Mouse (Mus musculus): ENCODE measurements at regions not wholly inside any gene's neighbourhood (a gene's known extent, or its start where the extent isn't known, plus 50 kb on each side); places are given as distances from the start of the nearest gene placed in this dataset.

- no peak overlapping the region for H3K27ac ChIP-seq (ENCODE audit: low read depth, low read length)
- WGBS = 45% methylated on average over 4 of the region's 4 CpGs
These were observed 357.4 kb upstream of the Sash1 start for GRCm38 (mm10) chr10:9243281-9243618.

GRCm38 (mm10) chr10:9242596-9243280 is 356.9 kb upstream of the Sash1 start:
- WGBS = 64% methylated on average over 7 of the region's 7 CpGs
- Histone ChIP-seq H3K27me3 (ENCODE audit: control insufficient read depth, insufficient read depth, low read length) (no peaks in the 10 kb centered on the region), H3K4me3 (ENCODE audit: low read depth, low read length) (no peak overlapping the region), H3K4me2 (ENCODE audit: low read depth, low read length) (no peak overlapping the region), H3K27ac (ENCODE audit: low read depth, low read length) (no peak overlapping the region), H3K9ac (replicated peaks; ENCODE audit: low read depth, low read length) (no peak overlapping the region), H3K9me3 (ENCODE audit: control insufficient read depth, low read length) (no peaks in the 10 kb centered on the region), H3K4me1 (ENCODE audit: control insufficient read depth, insufficient read depth, low read length) (no peaks in the 10 kb centered on the region), H3K36me3 (ENCODE audit: control insufficient read depth, insufficient read depth, low read length) (no peaks in the 10 kb centered on the region)
- no peak for ATAC-seq (ENCODE audit: low read depth)

More at GRCm38 (mm10) chr10:9243281-9243618, 357.4 kb upstream of the Sash1 start:
- no peaks in the 10 kb centered on the region for H3K27me3 ChIP-seq (ENCODE audit: control insufficient read depth, insufficient read depth, low read length)
- no peak overlapping the region for H3K4me2 ChIP-seq (ENCODE audit: low read depth, low read length)
- H3K36me3 ChIP-seq (ENCODE audit: control insufficient read depth, insufficient read depth, low read length) = no peaks in the 10 kb centered on the region
- H3K9ac ChIP-seq (replicated peaks; ENCODE audit: low read depth, low read length) = no peak overlapping the region
- no peaks in the 10 kb centered on the region for H3K9me3 ChIP-seq (ENCODE audit: control insufficient read depth, low read length)
- no peak for ATAC-seq (ENCODE audit: low read depth)
- H3K4me1 ChIP-seq (ENCODE audit: control insufficient read depth, insufficient read depth, low read length) = no peaks in the 10 kb centered on the region
- no peak overlapping the region for H3K4me3 ChIP-seq (ENCODE audit: low read depth, low read length)

DNA sequence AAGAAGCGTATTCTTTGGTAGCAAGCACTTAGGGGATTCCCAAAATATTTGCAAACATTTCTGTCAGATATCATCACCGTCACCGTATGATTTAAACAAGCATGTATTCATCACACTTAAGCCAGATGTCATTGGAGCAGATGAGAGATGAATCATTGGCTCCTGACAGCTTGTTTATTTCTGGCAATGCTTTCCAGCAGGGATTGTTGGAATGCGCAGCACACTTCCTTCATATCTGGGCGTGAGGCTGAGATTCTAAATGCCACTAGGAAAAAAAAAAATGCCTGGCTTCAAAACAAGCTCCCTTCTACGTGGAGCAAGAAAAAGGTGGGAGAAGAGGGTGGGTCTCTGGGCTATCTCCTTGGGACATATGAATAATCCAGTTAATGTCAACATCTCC is 354.1 kb upstream of the Sash1 start:
- Histone ChIP-seq H3K9me3 (ENCODE audit: control insufficient read depth, low read length) (no peaks in the 10 kb centered on the region), H3K4me1 (ENCODE audit: control insufficient read depth, insufficient read depth, low read length) (no peaks in the 10 kb centered on the region), H3K27me3 (ENCODE audit: control insufficient read depth, insufficient read depth, low read length) (no peaks in the 10 kb centered on the region), H3K4me3 (ENCODE audit: low read depth, low read length) (no peak overlapping the region), H3K27ac (ENCODE audit: low read depth, low read length) (no peak overlapping the region), H3K4me2 (ENCODE audit: low read depth, low read length) (no peak overlapping the region), H3K36me3 (ENCODE audit: control insufficient read depth, insufficient read depth, low read length) (no peaks in the 10 kb centered on the region), H3K9ac (replicated peaks; ENCODE audit: low read depth, low read length) (no peak overlapping the region)
- WGBS = 66% methylated on average over 6 of the region's 6 CpGs
- no peak for ATAC-seq (ENCODE audit: low read depth)

GRCm38 (mm10) chr10:9231751-9232150 is 345.9 kb upstream of the Sash1 start:
- no peak overlapping the region for H3K4me2 ChIP-seq (ENCODE audit: low read depth, low read length)
- WGBS = 85% methylated on average over 3 of the region's 3 CpGs
- H3K27ac ChIP-seq (ENCODE audit: low read depth, low read length) = no peak overlapping the region
- no peak overlapping the region for H3K9ac ChIP-seq (replicated peaks; ENCODE audit: low read depth, low read length)
- H3K9me3 ChIP-seq (ENCODE audit: control insufficient read depth, low read length) = no peaks in the 10 kb centered on the region
- H3K4me1 ChIP-seq (ENCODE audit: control insufficient read depth, insufficient read depth, low read length) = no peaks in the 10 kb centered on the region
- H3K36me3 ChIP-seq (ENCODE audit: control insufficient read depth, insufficient read depth, low read length) = no peaks in the 10 kb centered on the region
- no peak for ATAC-seq (ENCODE audit: low read depth)
- no peak overlapping the region for H3K4me3 ChIP-seq (ENCODE audit: low read depth, low read length)
- no peaks in the 10 kb centered on the region for H3K27me3 ChIP-seq (ENCODE audit: control insufficient read depth, insufficient read depth, low read length)

DNA sequence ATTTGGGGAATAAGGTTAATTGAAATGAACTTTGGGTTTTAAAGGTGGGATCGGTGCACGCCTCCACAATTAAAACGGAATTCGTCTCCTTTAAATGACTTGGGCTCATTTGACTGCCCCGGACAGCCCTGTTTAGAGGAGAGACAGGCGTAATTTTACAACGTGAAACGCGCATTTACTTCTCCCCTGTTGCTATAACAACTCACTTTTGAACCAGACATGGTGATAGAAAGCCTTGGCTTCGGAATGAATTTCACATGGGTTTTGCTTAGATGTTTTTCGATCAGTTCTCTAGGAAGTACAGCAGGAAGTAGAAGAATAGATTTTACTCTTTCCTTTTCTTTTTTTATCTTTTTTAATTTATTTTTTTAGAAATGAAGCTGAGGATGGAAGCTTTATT is 343.2 kb upstream of the Sash1 start:
- WGBS = 56% methylated on average over 11 of the region's 11 CpGs
- Histone ChIP-seq H3K9me3 (ENCODE audit: control insufficient read depth, low read length) (no peaks in the 10 kb centered on the region), H3K4me2 (ENCODE audit: low read depth, low read length) (no peak overlapping the region), H3K27me3 (ENCODE audit: control insufficient read depth, insufficient read depth, low read length) (no peaks in the 10 kb centered on the region), H3K4me3 (ENCODE audit: low read depth, low read length) (no peak overlapping the region), H3K36me3 (ENCODE audit: control insufficient read depth, insufficient read depth, low read length) (no peaks in the 10 kb centered on the region), H3K27ac (ENCODE audit: low read depth, low read length) (no peak overlapping the region), H3K9ac (replicated peaks; ENCODE audit: low read depth, low read length) (no peak overlapping the region), H3K4me1 (ENCODE audit: control insufficient read depth, insufficient read depth, low read length) (no peaks in the 10 kb centered on the region)
- ATAC-seq (ENCODE audit: low read depth) = no peak

GRCm38 (mm10) chr10:9227361-9227760 is 341.5 kb upstream of the Sash1 start:
- H3K27ac ChIP-seq (ENCODE audit: low read depth, low read length) = no peak overlapping the region
- no peak overlapping the region for H3K4me3 ChIP-seq (ENCODE audit: low read depth, low read length)
- WGBS = 14% methylated on average over 1 of the region's 1 CpGs
- H3K27me3 ChIP-seq (ENCODE audit: control insufficient read depth, insufficient read depth, low read length) = no peaks in the 10 kb centered on the region
- H3K9ac ChIP-seq (replicated peaks; ENCODE audit: low read depth, low read length) = no peak overlapping the region
- no peaks in the 10 kb centered on the region for H3K9me3 ChIP-seq (ENCODE audit: control insufficient read depth, low read length)
- no peak overlapping the region for H3K4me2 ChIP-seq (ENCODE audit: low read depth, low read length)
- no peaks in the 10 kb centered on the region for H3K36me3 ChIP-seq (ENCODE audit: control insufficient read depth, insufficient read depth, low read length)
- no peak for ATAC-seq (ENCODE audit: low read depth)
- no peaks in the 10 kb centered on the region for H3K4me1 ChIP-seq (ENCODE audit: control insufficient read depth, insufficient read depth, low read length)

DNA sequence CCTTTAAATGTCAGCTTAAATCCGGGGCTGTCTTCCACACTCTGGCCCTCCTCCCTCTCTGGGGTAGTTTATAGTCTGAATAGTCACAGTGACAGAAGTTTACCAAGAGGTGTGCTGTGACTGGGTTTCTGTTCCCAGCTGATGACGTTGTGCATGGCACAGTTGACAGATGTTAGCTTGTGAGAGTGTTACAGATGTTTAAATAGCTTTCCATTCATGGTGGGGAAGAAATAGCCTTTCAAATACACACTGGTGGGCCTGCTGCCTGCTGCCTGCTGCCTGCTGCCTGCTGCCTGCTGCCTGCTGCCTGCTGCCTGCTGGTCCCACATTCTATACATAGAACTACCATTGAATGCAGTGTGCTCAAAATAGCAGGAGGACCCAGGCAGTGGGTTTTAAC is 324.8 kb upstream of the Sash1 start:
- no peak for ATAC-seq (ENCODE audit: low read depth)
- Histone ChIP-seq H3K36me3 (ENCODE audit: control insufficient read depth, insufficient read depth, low read length) (no peaks in the 10 kb centered on the region), H3K27ac (ENCODE audit: low read depth, low read length) (no peak overlapping the region), H3K4me2 (ENCODE audit: low read depth, low read length) (no peak overlapping the region), H3K9ac (replicated peaks; ENCODE audit: low read depth, low read length) (no peak overlapping the region), H3K9me3 (ENCODE audit: control insufficient read depth, low read length) (no peaks in the 10 kb centered on the region), H3K4me3 (ENCODE audit: low read depth, low read length) (no peak overlapping the region), H3K27me3 (ENCODE audit: control insufficient read depth, insufficient read depth, low read length) (no peaks in the 10 kb centered on the region), H3K4me1 (ENCODE audit: control insufficient read depth, insufficient read depth, low read length) (no peaks in the 10 kb centered on the region)
- 13% methylated on average over 2 of the region's 2 CpGs for WGBS

DNA sequence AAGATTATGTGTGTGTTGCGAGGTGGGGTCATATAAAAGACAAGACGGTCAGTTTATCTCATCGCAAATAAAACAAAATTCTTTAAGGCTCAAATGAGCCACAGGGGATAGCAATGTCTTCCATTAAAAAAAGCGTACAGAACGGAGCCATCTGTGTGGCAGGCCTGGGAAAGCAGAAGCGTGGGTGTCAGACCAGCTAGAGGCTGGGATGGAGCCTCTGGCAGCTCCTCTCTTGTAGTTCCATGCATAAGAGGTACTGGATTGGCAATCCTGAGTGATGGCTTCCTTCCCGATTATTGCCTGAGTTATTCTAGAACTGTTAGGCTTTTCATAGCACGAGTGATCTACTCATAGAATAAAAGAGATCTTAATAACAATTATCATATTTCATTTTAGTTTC is 318.2 kb upstream of the Sash1 start:
- WGBS = 76% methylated on average over 8 of the region's 8 CpGs
- H3K9ac ChIP-seq (replicated peaks; ENCODE audit: low read depth, low read length) = no peak overlapping the region
- no peak overlapping the region for H3K4me3 ChIP-seq (ENCODE audit: low read depth, low read length)
- no peaks in the 10 kb centered on the region for H3K27me3 ChIP-seq (ENCODE audit: control insufficient read depth, insufficient read depth, low read length)
- H3K9me3 ChIP-seq (ENCODE audit: control insufficient read depth, low read length) = no peaks in the 10 kb centered on the region
- H3K4me1 ChIP-seq (ENCODE audit: control insufficient read depth, insufficient read depth, low read length) = no peaks in the 10 kb centered on the region
- no peak overlapping the region for H3K4me2 ChIP-seq (ENCODE audit: low read depth, low read length)
- no peak overlapping the region for H3K27ac ChIP-seq (ENCODE audit: low read depth, low read length)
- H3K36me3 ChIP-seq (ENCODE audit: control insufficient read depth, insufficient read depth, low read length) = no peaks in the 10 kb centered on the region
- no peak for ATAC-seq (ENCODE audit: low read depth)

DNA sequence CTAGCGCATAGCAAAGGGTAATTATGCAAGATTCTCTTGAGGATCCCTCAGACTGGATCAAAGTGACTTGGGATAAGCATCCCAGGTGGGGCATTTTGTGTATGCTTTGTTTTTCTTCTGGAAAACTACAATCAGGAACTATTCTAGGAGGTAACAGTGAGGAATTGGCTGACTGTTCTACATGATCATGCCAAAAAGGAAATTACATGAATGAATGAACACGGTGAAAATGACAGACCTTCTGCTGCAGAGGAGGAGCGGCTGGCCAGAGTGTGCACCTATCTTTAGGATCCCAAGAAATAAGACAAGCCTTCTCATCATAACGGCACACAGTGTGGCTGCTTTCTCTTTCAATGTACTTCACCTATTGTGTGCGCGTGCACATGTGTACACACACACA is 317.5 kb upstream of the Sash1 start:
- no peak for ATAC-seq (ENCODE audit: low read depth)
- no peaks in the 10 kb centered on the region for H3K9me3 ChIP-seq (ENCODE audit: control insufficient read depth, low read length)
- H3K36me3 ChIP-seq (ENCODE audit: control insufficient read depth, insufficient read depth, low read length) = no peaks in the 10 kb centered on the region
- no peak overlapping the region for H3K4me2 ChIP-seq (ENCODE audit: low read depth, low read length)
- H3K4me1 ChIP-seq (ENCODE audit: control insufficient read depth, insufficient read depth, low read length) = no peaks in the 10 kb centered on the region
- no peak overlapping the region for H3K27ac ChIP-seq (ENCODE audit: low read depth, low read length)
- no peaks in the 10 kb centered on the region for H3K27me3 ChIP-seq (ENCODE audit: control insufficient read depth, insufficient read depth, low read length)
- H3K4me3 ChIP-seq (ENCODE audit: low read depth, low read length) = no peak overlapping the region
- H3K9ac ChIP-seq (replicated peaks; ENCODE audit: low read depth, low read length) = no peak overlapping the region
- WGBS = 87% methylated on average over 6 of the region's 6 CpGs

Data from neural tube, embryonic 14.5 days (tissue).